13 mouse cellular contexts compared by ENCODE assay signal in the genomic region with DNA sequence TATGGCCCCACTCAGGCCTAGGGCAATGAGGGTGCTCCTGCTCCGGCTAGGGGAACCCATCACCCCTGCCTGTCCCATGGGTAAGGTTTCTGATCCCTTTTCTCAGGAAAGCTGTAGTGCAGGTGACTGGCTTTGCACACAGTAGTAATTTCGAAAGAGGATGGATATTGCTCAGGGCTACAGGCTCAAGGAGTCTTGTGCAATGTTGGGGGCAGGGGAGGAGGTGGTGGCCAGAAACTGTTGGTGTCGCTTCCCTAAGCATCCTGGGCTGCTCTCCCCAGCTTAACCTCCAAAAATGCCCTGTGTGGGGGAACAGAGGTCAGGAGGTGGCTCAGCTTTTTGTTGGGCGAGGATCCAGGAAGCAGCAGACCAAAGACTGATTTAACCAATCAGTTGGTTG. TPM values are rescaled to one million over a fixed set of nuclear protein-coding genes. Genes with fewer than 3 reads are reported as not detected.
DNase-seq lines count a peak whose midpoint lies in the region; ATAC-seq and TF ChIP-seq lines count a peak whose summit lies in the region.
"Had no signal": no experiment of that assay in that cellular context is flagged by ENCODE, and none has a peak within 500 bp of the region (broad histone marks: within the 10 kb centered on the region; RNA-seq: fewer than 3 reads in every experiment).

No protein-coding gene starts in this region.

- WGBS in midbrain, embryonic 11.5 days: 72% methylated on average over 4 of the region's 4 CpGs
- 66% methylated on average over 4 of the region's 4 CpGs for WGBS in midbrain, embryonic 16.5 days
- WGBS in bone marrow, adult 2 months: 31% methylated on average over 4 of the region's 4 CpGs
- 28% methylated on average over 4 of the region's 4 CpGs for WGBS in liver, embryonic 14.5 days (ENCODE audit: insufficient replicate concordance)
- 63% methylated on average over 4 of the region's 4 CpGs for WGBS in stomach, postnatal 0 days
- 76% methylated on average over 4 of the region's 4 CpGs for WGBS in forebrain, embryonic 14.5 days
- WGBS in forebrain, embryonic 15.5 days: 76% methylated on average over 4 of the region's 4 CpGs

- no peak overlapping the region for H3K9ac ChIP-seq in midbrain, embryonic 11.5 days (ENCODE audit: low read length)
- no peak overlapping the region for H3K9ac ChIP-seq in midbrain, embryonic 16.5 days (ENCODE audit: low read depth, low read length)
- H3K9ac ChIP-seq in liver, embryonic 14.5 days (replicated peaks): no peak overlapping the region
- H3K9ac ChIP-seq in stomach, postnatal 0 days (ENCODE audit: low read length): no peak overlapping the region
- H3K9ac ChIP-seq in forebrain, embryonic 14.5 days (ENCODE audit: low read length): no peak overlapping the region
- H3K9ac ChIP-seq in forebrain, embryonic 15.5 days (replicated peaks): no peak overlapping the region

- H3K9me3 ChIP-seq in midbrain, embryonic 11.5 days (ENCODE audit: control insufficient read depth, low read length): no peaks in the 10 kb centered on the region
- no peaks in the 10 kb centered on the region for H3K9me3 ChIP-seq in midbrain, embryonic 16.5 days (replicated peaks; ENCODE audit: control insufficient read depth, low read length, poor library complexity, severe bottlenecking)
- no peaks in the 10 kb centered on the region for H3K9me3 ChIP-seq in liver, embryonic 14.5 days (ENCODE audit: control insufficient read depth, low read length)
- no peaks in the 10 kb centered on the region for H3K9me3 ChIP-seq in stomach, postnatal 0 days (ENCODE audit: control insufficient read depth, low read length)
- H3K9me3 ChIP-seq in forebrain, embryonic 14.5 days (replicated peaks; ENCODE audit: control insufficient read depth, low read length): no peaks in the 10 kb centered on the region
- no peaks in the 10 kb centered on the region for H3K9me3 ChIP-seq in forebrain, embryonic 15.5 days
- H3K9me3 ChIP-seq: forebrain, embryonic 10.5 days; midbrain, embryonic 10.5 days had no signal

- no peaks in the 10 kb centered on the region for H3K27me3 ChIP-seq in midbrain, embryonic 11.5 days (ENCODE audit: control insufficient read depth, insufficient read depth, low read length)
- H3K27me3 ChIP-seq in midbrain, embryonic 16.5 days (ENCODE audit: control insufficient read depth, insufficient read depth, low read depth, low read length): no peaks in the 10 kb centered on the region
- H3K27me3 ChIP-seq in liver, embryonic 14.5 days (ENCODE audit: control insufficient read depth, insufficient read depth, low read length): no peaks in the 10 kb centered on the region
- no peaks in the 10 kb centered on the region for H3K27me3 ChIP-seq in stomach, postnatal 0 days (ENCODE audit: control insufficient read depth, insufficient read depth, low read length)
- no peaks in the 10 kb centered on the region for H3K27me3 ChIP-seq in forebrain, embryonic 14.5 days (replicated peaks; ENCODE audit: control insufficient read depth, insufficient read depth, low read length)
- no peaks in the 10 kb centered on the region for H3K27me3 ChIP-seq in forebrain, embryonic 15.5 days
- H3K27me3 ChIP-seq: Patski had no signal

- no peak overlapping the region for H3K4me2 ChIP-seq in midbrain, embryonic 11.5 days
- no peak overlapping the region for H3K4me2 ChIP-seq in midbrain, embryonic 16.5 days (ENCODE audit: low read length)
- no peak overlapping the region for H3K4me2 ChIP-seq in liver, embryonic 14.5 days (ENCODE audit: low read depth)
- H3K4me2 ChIP-seq in stomach, postnatal 0 days (replicated peaks; ENCODE audit: low read depth): no peak overlapping the region
- no peak overlapping the region for H3K4me2 ChIP-seq in forebrain, embryonic 14.5 days (ENCODE audit: low read length)
- no peak overlapping the region for H3K4me2 ChIP-seq in forebrain, embryonic 15.5 days (replicated peaks)

- no peak for ATAC-seq in midbrain, embryonic 11.5 days (ENCODE audit: low FRiP score)
- no peak for ATAC-seq in midbrain, embryonic 16.5 days
- ATAC-seq in liver, embryonic 14.5 days (ENCODE audit: insufficient read depth): 0 out of 2 replicates have a peak, but pooled peaks have one; percentile 18
- peak; percentile 46 for ATAC-seq in stomach, postnatal 0 days (ENCODE audit: low FRiP score, low TSS enrichment)
- ATAC-seq in forebrain, embryonic 14.5 days: no peak
- ATAC-seq in forebrain, embryonic 15.5 days (replicated peaks): no peak
- ATAC-seq: Patski had no signal

- no peak for TF ChIP-seq POLR2A in bone marrow, adult 2 months (IDR thresholded peaks at IDR 0.05; ENCODE audit: borderline replicate concordance, control insufficient read depth, low read depth, low read length)

- TF ChIP-seq EP300 in liver, embryonic 14.5 days (IDR thresholded peaks at IDR 0.05; ENCODE audit: low read depth): no peak
- TF ChIP-seq EP300 in stomach, postnatal 0 days (optimal IDR thresholded peaks at IDR 0.05): no peak

- H3K27ac ChIP-seq in midbrain, embryonic 11.5 days (ENCODE audit: low read depth, low read length): no peak overlapping the region
- no peak overlapping the region for H3K27ac ChIP-seq in midbrain, embryonic 16.5 days (ENCODE audit: low read length)
- peak overlapping the region; percentile 60 for H3K27ac ChIP-seq in bone marrow, adult 2 months (ENCODE audit: control insufficient read depth, insufficient read depth, low read depth, low read length, poor library complexity)
- H3K27ac ChIP-seq in liver, embryonic 14.5 days: no peak overlapping the region
- H3K27ac ChIP-seq in stomach, postnatal 0 days (replicated peaks): no peak overlapping the region
- H3K27ac ChIP-seq in forebrain, embryonic 14.5 days (ENCODE audit: low read depth, low read length): no peak overlapping the region
- no peak overlapping the region for H3K27ac ChIP-seq in forebrain, embryonic 15.5 days (replicated peaks)
- H3K27ac ChIP-seq: forebrain, embryonic 10.5 days; midbrain, embryonic 10.5 days had no signal

- H3K4me3 ChIP-seq in midbrain, embryonic 11.5 days (ENCODE audit: low read depth, low read length): no peak overlapping the region
- no peak overlapping the region for H3K4me3 ChIP-seq in midbrain, embryonic 16.5 days (ENCODE audit: low read depth, low read length)
- H3K4me3 ChIP-seq in bone marrow, adult 2 months (replicated peaks; ENCODE audit: control insufficient read depth, low read depth, low read length): no peak overlapping the region
- H3K4me3 ChIP-seq in liver, embryonic 14.5 days (ENCODE audit: insufficient read depth in 1 of 2, low read depth in 2 of 2, low read length in 2 of 2): no peak overlapping the region
- H3K4me3 ChIP-seq in stomach, postnatal 0 days (ENCODE audit: low read depth, low read length): no peak overlapping the region
- no peak overlapping the region for H3K4me3 ChIP-seq in forebrain, embryonic 14.5 days (ENCODE audit: low read depth, low read length)
- H3K4me3 ChIP-seq in forebrain, embryonic 15.5 days: no peak overlapping the region
- H3K4me3 ChIP-seq: forebrain, embryonic 10.5 days; midbrain, embryonic 10.5 days had no signal

- peak; percentile 49 for DNase-seq in midbrain, embryonic 11.5 days (ENCODE audit: low spot score, missing footprints)
- DNase-seq in liver, embryonic 14.5 days (ENCODE audit: low read depth in 3 of 3, low spot score in 3 of 3): no peak
- DNase-seq in stomach, postnatal 0 days (ENCODE audit: low spot score): peak; percentile 31
- DNase-seq in frontal cortex, postnatal 36 days (ENCODE audit: low spot score in 2 of 2): no peak
- DNase-seq in forebrain, embryonic 14.5 days (ENCODE audit: low spot score): no peak
- DNase-seq: heart, postnatal 4 days; kidney, postnatal 10 days had no signal

- H3K4me1 ChIP-seq in midbrain, embryonic 11.5 days (ENCODE audit: control insufficient read depth, insufficient read depth, low read length): no peaks in the 10 kb centered on the region
- H3K4me1 ChIP-seq in midbrain, embryonic 16.5 days (ENCODE audit: control insufficient read depth, insufficient read depth, low read length): no peaks in the 10 kb centered on the region
- H3K4me1 ChIP-seq in bone marrow, adult 2 months (ENCODE audit: control insufficient read depth, insufficient read depth, low read length): peaks cover 2% of the 10 kb centered on the region; the same call in 1 of the 2 replicates
- H3K4me1 ChIP-seq in liver, embryonic 14.5 days (replicated peaks; ENCODE audit: control insufficient read depth in 2 of 2, insufficient read depth in 2 of 2, low read length in 1 of 2): peaks cover 7 to 16% of the 10 kb centered on the region in 2 experiments
- no peaks in the 10 kb centered on the region for H3K4me1 ChIP-seq in stomach, postnatal 0 days (replicated peaks; ENCODE audit: control insufficient read depth, insufficient read depth)
- H3K4me1 ChIP-seq in forebrain, embryonic 14.5 days (ENCODE audit: control insufficient read depth, insufficient read depth, low read length): no peaks in the 10 kb centered on the region
- no peaks in the 10 kb centered on the region for H3K4me1 ChIP-seq in forebrain, embryonic 15.5 days
- H3K4me1 ChIP-seq: midbrain, embryonic 10.5 days had no signal

- H3K36me3 ChIP-seq in midbrain, embryonic 11.5 days (ENCODE audit: control insufficient read depth, insufficient read depth, low read length): no peaks in the 10 kb centered on the region
- no peaks in the 10 kb centered on the region for H3K36me3 ChIP-seq in midbrain, embryonic 16.5 days (ENCODE audit: control insufficient read depth, insufficient read depth, low read length)
- no peaks in the 10 kb centered on the region for H3K36me3 ChIP-seq in liver, embryonic 14.5 days (replicated peaks; ENCODE audit: control insufficient read depth, insufficient read depth, low read depth)
- H3K36me3 ChIP-seq in stomach, postnatal 0 days (ENCODE audit: control insufficient read depth, insufficient read depth, low read length): no peaks in the 10 kb centered on the region
- no peaks in the 10 kb centered on the region for H3K36me3 ChIP-seq in forebrain, embryonic 14.5 days (ENCODE audit: control insufficient read depth, insufficient read depth, low read length)
- no peaks in the 10 kb centered on the region for H3K36me3 ChIP-seq in forebrain, embryonic 15.5 days
- H3K36me3 ChIP-seq: forebrain, embryonic 10.5 days; midbrain, embryonic 10.5 days had no signal

- TF ChIP-seq CTCF in bone marrow, adult 2 months (IDR thresholded peaks at IDR 0.05; ENCODE audit: control insufficient read depth, insufficient read depth, low read length): no peak
- no peak for TF ChIP-seq CTCF in liver, embryonic 14.5 days (IDR thresholded peaks at IDR 0.05; ENCODE audit: low read depth)
- TF ChIP-seq CTCF in stomach, postnatal 0 days (IDR thresholded peaks at IDR 0.05; ENCODE audit: low read depth): no peak

RNA-seq across cellular contexts. Expression of gene Psap, which starts 24.8 kb away (rescaled TPM):
- 77.3 and 83.9 TPM in 2 replicates for polyA plus RNA-seq in midbrain, embryonic 11.5 days (2014; fragmentation: Nextera tagmentation; extraction: Ambion mirVana)
- polyA plus RNA-seq in midbrain, embryonic 16.5 days (2015; fragmentation: Nextera tagmentation; extraction: Ambion mirVana): 204 and 235 TPM in 2 replicates
- 271 and 453 TPM in 2 replicates for polyA plus RNA-seq in bone marrow, adult 2 months (2011; ENCODE audit: insufficient read depth, insufficient read length, low replicate concordance, missing spikeins)
- 146 and 172 TPM in 2 replicates for polyA plus RNA-seq in liver, embryonic 14.5 days (2012; rRNA removed)
- 45.6 and 46.0 TPM in 2 replicates for polyA plus RNA-seq in liver, embryonic 14.5 days (2014; fragmentation: Nextera tagmentation; extraction: Ambion mirVana)
- 128 and 129 TPM in 2 replicates for polyA plus RNA-seq in stomach, postnatal 0 days (2015; fragmentation: Nextera tagmentation; extraction: Ambion mirVana)
- polyA plus RNA-seq in forebrain, embryonic 14.5 days (2014; fragmentation: Nextera tagmentation; extraction: Ambion mirVana): 164 and 170 TPM in 2 replicates
- polyA plus RNA-seq in forebrain, embryonic 15.5 days (2015; fragmentation: Nextera tagmentation; extraction: Ambion mirVana): 141 and 169 TPM in 2 replicates

RNA-seq across cellular contexts. Expression of gene Chst3, which starts 33.5 kb away (rescaled TPM):
- polyA plus RNA-seq in midbrain, embryonic 11.5 days (2014; fragmentation: Nextera tagmentation; extraction: Ambion mirVana): 0.97 and 1.2 TPM in 2 replicates
- polyA plus RNA-seq in midbrain, embryonic 16.5 days (2015; fragmentation: Nextera tagmentation; extraction: Ambion mirVana): 0.97 and 1.0 TPM in 2 replicates
- 11.9 and 16.5 TPM in 2 replicates for polyA plus RNA-seq in bone marrow, adult 2 months (2011; ENCODE audit: insufficient read depth, insufficient read length, low replicate concordance, missing spikeins)
- polyA plus RNA-seq in liver, embryonic 14.5 days (2012; rRNA removed): 0.11 and 0.13 TPM in 2 replicates
- 0.09 TPM in 2 replicates for polyA plus RNA-seq in liver, embryonic 14.5 days (2014; fragmentation: Nextera tagmentation; extraction: Ambion mirVana)
- polyA plus RNA-seq in stomach, postnatal 0 days (2015; fragmentation: Nextera tagmentation; extraction: Ambion mirVana): 1.1 and 1.4 TPM in 2 replicates
- 0.52 and 0.70 TPM in 2 replicates for polyA plus RNA-seq in forebrain, embryonic 14.5 days (2014; fragmentation: Nextera tagmentation; extraction: Ambion mirVana)
- polyA plus RNA-seq in forebrain, embryonic 15.5 days (2015; fragmentation: Nextera tagmentation; extraction: Ambion mirVana): 1.2 and 1.5 TPM in 2 replicates

Comparison
In these comparisons a context has a peak if more than half of its experiments do, and no peak if none do; other contexts are left out.
1. ATAC-seq: peak in liver, embryonic 14.5 days (single experiment) and stomach, postnatal 0 days (single experiment); none in midbrain, embryonic 11.5 days (single experiment), midbrain, embryonic 16.5 days (single experiment), forebrain, embryonic 14.5 days (single experiment) and forebrain, embryonic 15.5 days (single experiment).
2. DNase-seq: peak in midbrain, embryonic 11.5 days (single experiment) and stomach, postnatal 0 days (single experiment); none in liver, embryonic 14.5 days (0 of 3), frontal cortex, postnatal 36 days (0 of 2) and forebrain, embryonic 14.5 days (single experiment).